Mouse (Mus musculus) erythroblast, embryonic 14.5 days (primary cell): ENCODE results near the gene Dnajc27. TPM values are rescaled to one million over a fixed set of nuclear protein-coding genes. Genes with fewer than 3 reads are reported as not detected.

ENCODE experiments used
- H3K27me3 ChIP-seq: 2 replicates; pipeline ENCODE4 v1.6.1; 2012; ENCODE audit warnings: inconsistent platforms; ENCODE audit not compliant: control insufficient read depth
- H3K36me3 ChIP-seq: 2 replicates; pipeline ENCODE4 v1.6.1; 2012; ENCODE audit warnings: mild to moderate bottlenecking, inconsistent platforms; ENCODE audit not compliant: control insufficient read depth
- H3K4me1 ChIP-seq: 2 replicates; pipeline ENCODE4 v1.6.1; 2012; ENCODE audit warnings: inconsistent platforms; ENCODE audit not compliant: control insufficient read depth
- H3K4me3 ChIP-seq: replicated peaks from 2 replicates; pipeline ENCODE3; 2012; ENCODE audit warnings: moderate library complexity, mild to moderate bottlenecking, inconsistent platforms
- H3K9me3 ChIP-seq: 2 replicates; pipeline ENCODE4 v1.6.1; 2012; ENCODE audit warnings: low read length, inconsistent platforms, mixed read lengths; ENCODE audit not compliant: control insufficient read depth
- GATA1 ChIP-seq: IDR thresholded peaks from 2 replicates; pipeline ENCODE4 v1.6.1; 2012; ENCODE audit warnings: low read length, inconsistent platforms, mixed read lengths
- TAL1 ChIP-seq: IDR thresholded peaks from 3 replicates; pipeline ENCODE4 v1.6.1; 2012; ENCODE audit warnings: low read length, inconsistent platforms, mixed read lengths
- polyA plus RNA-seq: library from polyadenylated mRNA; stranded (reverse); fragments of >175 nt; gene quantifications from 2 replicates; pipeline ENCODE4 v1.2.3, GENCODE M21; 2012

Gene Dnajc27
- polyA plus RNA-seq, 1 experiment = 0.11 TPM

DNA sequence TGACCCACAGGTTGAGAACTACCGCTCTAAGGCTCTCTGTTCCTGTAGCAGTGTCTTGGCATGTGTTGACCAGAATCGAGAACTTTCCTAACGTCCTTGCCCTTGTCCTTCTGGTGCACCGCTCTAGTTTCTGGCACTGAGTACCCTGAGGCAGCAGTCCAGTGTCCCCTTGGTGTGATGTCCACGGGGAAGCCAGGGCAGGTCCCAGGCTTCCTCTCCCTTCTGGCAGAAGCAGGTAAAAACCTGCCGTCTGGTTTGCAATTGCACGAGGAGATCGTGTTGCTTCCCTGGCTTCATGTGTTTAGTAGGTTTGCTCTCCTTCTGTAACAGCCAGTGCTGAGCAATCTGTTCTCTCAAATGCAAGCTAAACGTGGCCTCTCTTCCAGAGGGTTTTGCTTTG lies 10.7 kb upstream of the Dnajc27 start:
- Histone ChIP-seq H3K9me3 (no peaks in the 10 kb centered on the region), H3K27me3 (peaks cover 4% of the 10 kb centered on the region), H3K4me3 (no peak overlapping the region), H3K36me3 (no peaks in the 10 kb centered on the region), H3K4me1 (peaks cover 3% of the 10 kb centered on the region)
- TF ChIP-seq TAL1 (no peak), GATA1 (no peak)

DNA sequence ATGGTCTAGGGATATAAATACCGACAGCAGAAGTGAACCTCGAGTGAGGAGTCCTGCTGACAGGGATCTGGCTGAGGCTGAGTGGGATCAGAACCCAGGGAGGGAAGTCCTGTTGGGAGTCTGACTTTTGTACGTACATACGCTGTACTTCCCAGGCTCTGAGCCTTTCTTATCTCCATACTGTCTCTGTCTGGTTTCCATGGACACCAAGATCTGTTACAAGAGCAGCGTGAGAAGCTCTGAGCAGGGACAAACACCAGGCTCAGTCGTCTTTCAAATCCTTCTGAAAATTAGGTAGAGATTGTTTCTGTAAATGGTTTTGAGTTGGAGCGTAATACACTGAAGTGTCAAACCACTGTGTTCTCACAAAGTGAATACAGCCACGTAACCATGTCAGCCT lies 7.0 kb upstream of the Dnajc27 start:
- H3K4me3 ChIP-seq = no peak overlapping the region
- H3K36me3 ChIP-seq = no peaks in the 10 kb centered on the region
- TF ChIP-seq TAL1 (no peak), GATA1 (no peak)
- peaks cover 7% of the 10 kb centered on the region for H3K27me3 ChIP-seq
- H3K9me3 ChIP-seq = no peaks in the 10 kb centered on the region
- no peaks in the 10 kb centered on the region for H3K4me1 ChIP-seq

- H3K4me1 ChIP-seq = no peaks in the 10 kb centered on the region
- TF ChIP-seq GATA1 (no peak), TAL1 (no peak)
- no peak overlapping the region for H3K4me3 ChIP-seq
- H3K27me3 ChIP-seq = peaks cover 7% of the 10 kb centered on the region
- H3K9me3 ChIP-seq = no peaks in the 10 kb centered on the region
- no peaks in the 10 kb centered on the region for H3K36me3 ChIP-seq
These were observed 6.0 kb upstream of the Dnajc27 start for GRCm38 (mm10) chr12:4076383-4076782.

DNA sequence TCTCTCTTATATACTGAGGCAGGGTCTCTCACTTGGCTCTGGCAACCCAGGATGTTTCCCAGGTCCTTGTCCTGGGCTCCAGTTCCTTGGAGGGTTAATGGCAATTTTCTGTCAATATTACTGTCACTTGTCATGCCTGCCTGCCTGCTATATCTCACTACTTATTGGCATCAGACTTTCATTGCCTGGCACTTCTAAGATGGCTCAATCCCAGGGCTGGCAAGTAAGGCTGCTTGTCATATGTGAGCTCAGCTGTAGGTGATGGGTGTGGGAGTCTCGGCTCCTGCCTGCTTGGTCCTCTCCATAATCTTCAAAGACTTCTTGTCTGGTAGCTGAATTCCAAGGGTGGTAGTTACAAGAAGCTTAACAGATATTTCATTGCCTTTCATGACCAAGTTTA lies 4.3 kb upstream of the Dnajc27 start:
- Histone ChIP-seq H3K4me3 (no peak overlapping the region), H3K9me3 (no peaks in the 10 kb centered on the region), H3K36me3 (no peaks in the 10 kb centered on the region), H3K4me1 (peaks cover 15% of the 10 kb centered on the region), H3K27me3 (peaks cover 7% of the 10 kb centered on the region)
- TF ChIP-seq TAL1 (no peak), GATA1 (no peak)

GRCm38 (mm10) chr12:4080311-4080710 lies 2.1 kb upstream of the Dnajc27 start:
- H3K4me1 ChIP-seq = peaks cover 22% of the 10 kb centered on the region
- TF ChIP-seq GATA1 = no peak
- no peak for TF ChIP-seq TAL1
- H3K4me3 ChIP-seq = no peak overlapping the region
- no peaks in the 10 kb centered on the region for H3K9me3 ChIP-seq
- H3K27me3 ChIP-seq = peaks cover 7% of the 10 kb centered on the region
- H3K36me3 ChIP-seq = no peaks in the 10 kb centered on the region

DNA sequence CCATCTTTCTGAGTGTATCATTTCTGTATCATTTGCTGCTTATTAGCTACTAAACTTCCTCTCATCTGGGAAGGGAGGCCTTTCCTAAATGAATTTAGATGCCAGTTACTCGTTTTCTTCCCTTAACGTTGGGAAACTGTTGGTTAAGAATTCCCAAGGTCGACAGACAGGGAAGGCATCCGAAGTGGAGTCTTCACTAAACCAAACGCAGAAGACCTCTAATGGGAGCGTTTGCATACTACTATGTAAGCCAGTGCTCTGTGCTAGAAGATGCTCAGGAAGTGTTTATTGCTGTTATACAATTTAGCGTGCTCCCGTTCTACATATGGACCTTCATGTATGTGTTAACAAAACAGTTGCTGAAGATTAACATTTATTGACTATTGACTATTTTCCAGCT lies 1.1 kb downstream of the Dnajc27 start:
- H3K9me3 ChIP-seq = no peaks in the 10 kb centered on the region
- TF ChIP-seq GATA1 (no peak), TAL1 (no peak)
- peaks cover 22% of the 10 kb centered on the region for H3K4me1 ChIP-seq
- H3K36me3 ChIP-seq = peaks cover 15% of the 10 kb centered on the region
- H3K27me3 ChIP-seq = no peaks in the 10 kb centered on the region
- H3K4me3 ChIP-seq = no peak overlapping the region

DNA sequence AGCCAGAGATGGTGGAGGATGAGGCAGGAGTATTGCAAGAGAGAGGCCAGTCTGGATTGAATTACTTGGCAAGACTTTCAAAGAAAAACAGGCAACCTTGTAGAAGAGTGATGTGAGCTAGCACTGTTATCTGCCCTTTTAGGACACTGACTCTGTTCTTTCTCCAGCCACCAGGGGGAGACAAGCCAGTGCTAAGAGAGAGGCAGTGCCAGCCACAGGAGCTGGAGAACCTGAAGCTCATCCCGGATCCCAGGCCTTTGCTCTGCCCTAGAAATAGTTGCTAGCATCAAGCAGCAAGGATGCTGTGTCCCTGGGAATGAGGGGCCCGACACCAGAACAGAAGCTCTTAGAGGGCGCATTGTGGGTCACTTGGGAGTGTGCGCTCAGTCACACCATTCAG lies 25.0 kb downstream of the Dnajc27 start:
- Histone ChIP-seq H3K36me3 (peaks cover 16% of the 10 kb centered on the region), H3K27me3 (no peaks in the 10 kb centered on the region), H3K4me1 (no peaks in the 10 kb centered on the region), H3K4me3 (no peak overlapping the region), H3K9me3 (no peaks in the 10 kb centered on the region)
- TF ChIP-seq GATA1 (no peak), TAL1 (no peak)

- TF ChIP-seq TAL1 (no peak), GATA1 (no peak)
- no peaks in the 10 kb centered on the region for H3K9me3 ChIP-seq
- H3K4me1 ChIP-seq = no peaks in the 10 kb centered on the region
- no peaks in the 10 kb centered on the region for H3K27me3 ChIP-seq
- no peaks in the 10 kb centered on the region for H3K36me3 ChIP-seq
- no peak overlapping the region for H3K4me3 ChIP-seq
These were observed 33.7 kb downstream of the Dnajc27 start for GRCm38 (mm10) chr12:4116132-4116531.

DNA sequence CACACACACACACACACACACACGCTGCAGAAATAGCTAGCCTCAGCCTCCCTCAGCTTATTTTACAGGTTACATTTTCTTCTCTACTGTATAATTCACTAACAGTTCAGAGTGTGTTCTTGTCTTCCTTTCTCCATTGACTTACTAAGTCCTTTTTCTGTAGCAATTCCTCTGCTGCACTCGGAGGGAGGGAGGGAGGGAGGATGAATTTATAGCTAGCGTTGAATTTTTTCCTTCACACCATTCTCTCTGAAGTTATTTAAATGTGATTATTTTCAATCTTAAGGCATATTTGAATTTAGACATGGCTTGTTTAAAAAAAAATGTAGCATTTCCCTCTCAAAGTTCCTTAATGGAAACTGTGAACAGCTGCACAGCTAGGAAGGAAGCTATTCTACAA lies 34.8 kb downstream of the Dnajc27 start:
- no peaks in the 10 kb centered on the region for H3K27me3 ChIP-seq
- H3K36me3 ChIP-seq = no peaks in the 10 kb centered on the region
- H3K4me3 ChIP-seq = no peak overlapping the region
- no peaks in the 10 kb centered on the region for H3K4me1 ChIP-seq
- TF ChIP-seq GATA1 (no peak), TAL1 (no peak)
- H3K9me3 ChIP-seq = no peaks in the 10 kb centered on the region

DNA sequence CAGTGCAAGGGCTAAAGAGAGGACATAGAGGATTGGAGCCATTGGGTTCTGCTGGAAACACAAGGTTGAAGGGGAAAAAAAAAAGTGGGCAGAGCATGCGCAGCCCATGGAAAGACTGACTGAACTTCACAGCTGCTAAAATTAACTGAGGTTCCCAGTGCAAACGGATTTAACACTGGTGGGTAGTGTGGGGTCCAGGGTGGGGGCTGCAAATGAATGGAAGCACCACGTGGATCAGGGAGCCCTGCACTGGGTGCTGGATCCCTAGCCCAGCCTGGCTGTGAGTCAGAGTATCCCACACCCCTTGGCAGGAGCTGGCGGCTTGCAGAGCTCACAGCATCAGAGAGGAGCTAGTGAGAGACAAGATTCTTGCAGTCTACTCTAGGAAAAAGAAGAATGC lies 35.2 kb downstream of the Dnajc27 start:
- no peaks in the 10 kb centered on the region for H3K4me1 ChIP-seq
- no peaks in the 10 kb centered on the region for H3K27me3 ChIP-seq
- no peaks in the 10 kb centered on the region for H3K36me3 ChIP-seq
- no peaks in the 10 kb centered on the region for H3K9me3 ChIP-seq
- no peak overlapping the region for H3K4me3 ChIP-seq
- TF ChIP-seq GATA1 (no peak), TAL1 (no peak)
